Mouse (Mus musculus): Measurements from ENCODE around the gene Gtf2h3. TPM values are rescaled to one million over a fixed set of nuclear protein-coding genes. Genes with fewer than 3 reads are reported as not detected.
"Not testable (repeated sequence)": the region's sequence is repeated elsewhere in the genome, so short reads cannot be mapped to it uniquely, and the experiment has no call there.

The Gtf2h3 gene
- polyA plus RNA-seq, 1 experiment: 83.8 TPM

DNA sequence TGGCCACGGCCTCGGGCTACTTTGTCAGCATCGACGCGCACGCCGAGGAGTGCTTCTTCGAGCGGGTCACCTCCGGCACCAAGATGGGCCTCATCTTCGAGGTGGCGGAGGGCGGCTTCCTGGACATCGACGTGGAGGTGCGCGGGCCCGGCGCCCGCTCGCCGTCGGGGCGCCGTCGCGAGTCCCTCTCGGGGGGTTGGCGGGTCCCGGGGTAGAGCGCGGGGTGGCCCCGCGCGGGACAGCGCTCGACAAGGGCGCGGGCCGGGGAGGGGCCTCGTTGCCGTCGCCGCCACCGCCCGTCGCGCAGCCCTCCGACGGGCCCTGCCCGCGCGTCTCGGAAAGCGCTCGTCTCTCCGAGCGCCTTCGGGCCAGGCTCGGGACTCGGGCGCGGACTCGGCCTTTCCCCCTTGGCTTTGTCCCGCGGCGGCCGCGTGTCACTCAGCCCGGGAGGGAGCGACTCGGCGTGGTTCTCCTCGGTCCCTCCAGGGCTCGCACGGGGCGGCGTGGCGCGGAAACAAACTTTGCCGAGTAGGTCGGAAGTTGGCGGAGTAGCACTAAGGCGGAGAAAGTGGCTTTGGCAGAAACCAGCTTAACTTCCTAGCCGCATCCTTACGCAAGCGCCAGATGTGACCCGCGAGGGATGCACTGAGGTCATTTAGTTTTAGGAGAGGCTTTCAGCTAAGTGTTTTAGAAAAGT is 37.9 kb upstream of the Gtf2h3 start:
- TF ChIP-seq EP300 (IDR thresholded peaks at IDR 0.05; ENCODE audit: insufficient read depth, low read depth, low read length) (no peak), POLR2A (IDR thresholded peaks at IDR 0.05; ENCODE audit: insufficient read depth, low read length) (no peak), CTCF (IDR thresholded peaks at IDR 0.05; ENCODE audit: low read depth, low read length) (no peak)
- Histone ChIP-seq H3K27ac (ENCODE audit: insufficient read depth, low read length) (no peak overlapping the region), H3K9me3 (replicated peaks; ENCODE audit: control insufficient read depth, insufficient read depth, low read length, poor library complexity, severe bottlenecking) (no peaks in the 10 kb centered on the region), H3K27me3 (ENCODE audit: control insufficient read depth, insufficient read depth, low read length, poor library complexity, severe bottlenecking) (no peaks in the 10 kb centered on the region), H3K36me3 (ENCODE audit: control insufficient read depth, insufficient read depth, low read length, poor library complexity, severe bottlenecking) (peaks cover 36% of the 10 kb centered on the region), H3K4me3 (ENCODE audit: low read depth, low read length) (peak overlapping the region; percentile 98), H3K4me1 (ENCODE audit: control insufficient read depth, insufficient read depth, low read length) (peaks cover 4% of the 10 kb centered on the region), H3K9ac (ENCODE audit: low read depth, poor library complexity, severe bottlenecking) (peak overlapping the region; percentile 92)

DNA sequence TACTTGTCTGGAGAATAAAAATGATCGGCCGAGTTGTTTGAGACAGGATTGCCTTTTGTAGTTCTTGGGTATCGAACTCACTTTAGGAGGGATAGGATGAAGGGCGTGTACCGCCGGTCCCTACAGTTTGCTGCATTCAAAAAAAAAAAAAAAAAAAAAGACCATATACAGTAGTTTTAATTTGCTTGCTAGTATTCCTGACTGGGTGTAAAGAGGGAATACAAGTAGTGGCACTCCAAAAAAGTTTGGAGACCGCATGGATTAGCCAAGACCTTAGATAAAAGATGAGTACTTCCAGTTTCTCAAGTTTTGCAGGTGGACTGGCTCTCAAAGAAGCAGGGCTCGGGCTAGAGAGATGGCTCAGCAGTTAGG is 37.4 kb upstream of the Gtf2h3 start:
- Histone ChIP-seq H3K9me3 (replicated peaks; ENCODE audit: control insufficient read depth, insufficient read depth, low read length, poor library complexity, severe bottlenecking) (no peaks in the 10 kb centered on the region), H3K27ac (ENCODE audit: insufficient read depth, low read length) (no peak overlapping the region), H3K4me1 (ENCODE audit: control insufficient read depth, insufficient read depth, low read length) (peaks cover 4% of the 10 kb centered on the region), H3K9ac (ENCODE audit: low read depth, poor library complexity, severe bottlenecking) (peak overlapping the region; percentile 92), H3K4me3 (ENCODE audit: low read depth, low read length) (peak overlapping the region; percentile 98), H3K27me3 (ENCODE audit: control insufficient read depth, insufficient read depth, low read length, poor library complexity, severe bottlenecking) (no peaks in the 10 kb centered on the region), H3K36me3 (ENCODE audit: control insufficient read depth, insufficient read depth, low read length, poor library complexity, severe bottlenecking) (peaks cover 41% of the 10 kb centered on the region)
- TF ChIP-seq EP300 (IDR thresholded peaks at IDR 0.05; ENCODE audit: insufficient read depth, low read depth, low read length): no peak
- TF ChIP-seq POLR2A (IDR thresholded peaks at IDR 0.05; ENCODE audit: insufficient read depth, low read length): no peak
- TF ChIP-seq CTCF (IDR thresholded peaks at IDR 0.05; ENCODE audit: low read depth, low read length): no peak

DNA sequence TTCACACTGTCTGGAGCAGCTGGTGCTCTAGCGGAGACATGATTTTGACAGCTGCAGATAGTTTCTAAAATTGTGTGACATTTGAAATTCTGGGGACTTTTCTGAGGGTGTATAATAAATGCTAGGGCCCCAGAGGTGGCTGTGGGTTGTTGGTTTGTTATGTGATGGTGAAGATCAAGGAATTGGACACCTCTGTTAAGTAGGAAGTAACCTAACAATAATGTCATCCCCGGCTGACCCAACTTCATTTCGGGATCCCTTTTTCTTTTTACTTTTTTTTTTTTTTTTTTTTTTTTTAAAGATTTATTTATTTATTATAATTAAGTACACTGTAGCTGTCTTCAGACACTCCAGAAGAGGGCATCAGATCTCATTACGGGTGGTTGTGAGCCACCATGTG is 28.2 kb upstream of the Gtf2h3 start:
- H3K4me1 ChIP-seq (ENCODE audit: control insufficient read depth, insufficient read depth, low read length); H3K9ac ChIP-seq (ENCODE audit: low read depth, poor library complexity, severe bottlenecking); H3K4me3 ChIP-seq (ENCODE audit: low read depth, low read length); H3K27ac ChIP-seq (ENCODE audit: insufficient read depth, low read length); H3K9me3 ChIP-seq (replicated peaks; ENCODE audit: control insufficient read depth, insufficient read depth, low read length, poor library complexity, severe bottlenecking); H3K27me3 ChIP-seq (ENCODE audit: control insufficient read depth, insufficient read depth, low read length, poor library complexity, severe bottlenecking): not testable (repeated sequence)
- H3K36me3 ChIP-seq (ENCODE audit: control insufficient read depth, insufficient read depth, low read length, poor library complexity, severe bottlenecking): peaks cover 35% of the 10 kb centered on the region

DNA sequence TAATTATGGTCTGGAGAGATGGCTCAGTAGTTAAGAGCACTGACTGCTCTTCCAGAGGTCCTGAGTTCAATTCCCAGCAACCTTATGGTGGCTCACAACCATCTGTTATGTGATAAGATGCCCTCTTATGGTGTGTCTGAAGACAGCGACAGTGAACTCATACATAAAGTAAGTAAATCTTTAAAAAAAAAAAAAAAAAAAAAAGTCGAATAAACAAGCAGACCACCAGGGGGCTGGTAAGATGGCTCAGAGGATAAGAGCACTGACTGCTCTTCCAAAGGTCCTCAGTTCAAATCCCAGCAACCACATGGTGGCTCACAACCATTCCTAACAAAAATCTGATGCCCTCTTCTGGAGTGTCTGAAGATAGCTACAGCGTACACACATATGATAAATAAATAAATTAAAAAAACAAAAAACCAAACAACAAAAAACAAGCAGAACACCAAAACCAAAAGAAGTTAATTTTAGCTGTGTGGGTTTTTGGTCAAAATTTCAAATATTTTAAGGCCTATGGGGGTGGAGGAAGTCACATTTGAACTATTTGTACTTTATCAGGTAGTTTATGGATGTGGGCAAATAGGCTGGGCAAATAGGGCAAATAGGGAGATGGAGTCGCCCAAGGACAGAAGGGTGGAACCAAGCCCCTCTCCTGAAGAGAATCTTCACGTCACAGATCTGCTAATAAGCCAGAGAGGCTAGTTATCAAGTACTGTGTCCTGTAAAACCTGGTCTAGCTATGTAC is 27.4 kb upstream of the Gtf2h3 start:
- peaks cover 28% of the 10 kb centered on the region for H3K36me3 ChIP-seq (ENCODE audit: control insufficient read depth, insufficient read depth, low read length, poor library complexity, severe bottlenecking)
- peak overlapping the region; percentile 15 for H3K9ac ChIP-seq (ENCODE audit: low read depth, poor library complexity, severe bottlenecking)
- H3K4me3 ChIP-seq (ENCODE audit: low read depth, low read length): peak overlapping the region; percentile 45; the same call in 1 of the 2 replicates
- H3K27ac ChIP-seq (ENCODE audit: insufficient read depth, low read length): peak overlapping the region; percentile 42; the same call in 1 of the 2 replicates
- not testable (repeated sequence) for H3K4me1 ChIP-seq (ENCODE audit: control insufficient read depth, insufficient read depth, low read length); H3K27me3 ChIP-seq (ENCODE audit: control insufficient read depth, insufficient read depth, low read length, poor library complexity, severe bottlenecking); H3K9me3 ChIP-seq (replicated peaks; ENCODE audit: control insufficient read depth, insufficient read depth, low read length, poor library complexity, severe bottlenecking)

DNA sequence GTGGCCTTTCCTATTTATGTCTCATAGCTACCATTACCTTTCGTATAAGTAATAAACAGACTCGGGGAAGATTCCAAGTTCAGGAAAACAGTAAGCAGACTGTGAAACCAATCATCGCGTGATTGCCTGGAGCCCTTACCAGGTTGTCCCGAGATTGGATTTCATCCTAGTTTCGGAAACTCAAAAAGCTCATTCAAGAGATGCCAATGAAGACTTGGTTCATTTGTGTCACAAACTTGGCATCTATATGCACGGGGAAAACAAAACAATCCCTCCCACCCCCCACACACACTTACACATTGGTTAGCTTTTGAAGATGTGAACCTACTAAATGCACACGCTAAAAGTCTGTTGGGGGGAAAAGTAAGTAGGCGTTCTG is 26.9 kb upstream of the Gtf2h3 start:
- TF ChIP-seq EP300 (IDR thresholded peaks at IDR 0.05; ENCODE audit: insufficient read depth, low read depth, low read length) (no peak), POLR2A (IDR thresholded peaks at IDR 0.05; ENCODE audit: insufficient read depth, low read length) (no peak), CTCF (IDR thresholded peaks at IDR 0.05; ENCODE audit: low read depth, low read length) (no peak)
- Histone ChIP-seq H3K4me3 (ENCODE audit: low read depth, low read length) (no peak overlapping the region), H3K9ac (ENCODE audit: low read depth, poor library complexity, severe bottlenecking) (peak overlapping the region; percentile 15), H3K27ac (ENCODE audit: insufficient read depth, low read length) (peak overlapping the region; percentile 42; the same call in 1 of the 2 replicates), H3K4me1 (ENCODE audit: control insufficient read depth, insufficient read depth, low read length) (no peaks in the 10 kb centered on the region), H3K27me3 (ENCODE audit: control insufficient read depth, insufficient read depth, low read length, poor library complexity, severe bottlenecking) (no peaks in the 10 kb centered on the region), H3K36me3 (ENCODE audit: control insufficient read depth, insufficient read depth, low read length, poor library complexity, severe bottlenecking) (peaks cover 27% of the 10 kb centered on the region), H3K9me3 (replicated peaks; ENCODE audit: control insufficient read depth, insufficient read depth, low read length, poor library complexity, severe bottlenecking) (no peaks in the 10 kb centered on the region)

DNA sequence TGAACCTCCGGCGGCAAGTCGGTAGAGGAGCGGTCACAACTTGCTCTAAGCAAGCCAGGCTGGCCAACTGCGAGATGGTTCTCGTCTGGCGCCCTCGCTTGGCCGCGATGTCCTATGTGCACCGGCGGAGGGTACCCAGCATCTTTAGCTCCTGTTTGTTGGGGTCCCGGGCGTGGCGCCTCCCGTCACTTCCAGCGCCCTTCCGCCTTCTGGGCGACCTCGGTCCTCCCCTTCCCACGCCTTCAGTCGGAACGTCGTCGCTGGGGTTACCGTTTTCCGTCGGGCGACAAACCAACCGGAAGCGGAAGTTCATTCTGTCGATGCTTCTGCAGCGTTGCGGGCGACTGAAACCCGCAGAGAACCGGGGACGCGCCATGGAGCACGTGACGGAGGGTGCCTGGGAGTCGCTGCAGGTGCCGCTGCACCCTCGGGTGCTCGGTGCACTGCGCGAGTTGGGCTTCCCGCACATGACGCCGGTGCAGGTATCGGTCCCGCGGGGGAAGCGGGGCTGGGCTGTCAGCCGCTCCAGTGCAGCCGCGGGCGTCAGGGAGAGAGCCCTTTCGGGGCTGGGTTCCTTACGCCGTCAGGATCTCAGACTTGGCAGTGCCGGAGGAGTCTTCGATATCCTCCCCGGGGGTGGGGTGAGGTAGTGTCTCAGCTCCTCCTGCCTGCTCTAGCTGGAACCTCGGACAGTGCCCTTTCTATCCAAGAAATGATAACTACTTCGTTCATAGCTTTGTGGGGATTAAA is 26.2 kb upstream of the Gtf2h3 start, which contains the start of gene Ddx55:
Ddx55 (plus strand) TSS at position 307 of the 750 bp plus-strand sequence.
- peak; percentile 21 for TF ChIP-seq CTCF (IDR thresholded peaks at IDR 0.05; ENCODE audit: low read depth, low read length)
- TF ChIP-seq EP300 (IDR thresholded peaks at IDR 0.05; ENCODE audit: insufficient read depth, low read depth, low read length): no peak; the same call in 1 of the 2 replicates
- TF ChIP-seq POLR2A (IDR thresholded peaks at IDR 0.05; ENCODE audit: insufficient read depth, low read length): peak; percentile 10
- Histone ChIP-seq H3K9me3 (replicated peaks; ENCODE audit: control insufficient read depth, insufficient read depth, low read length, poor library complexity, severe bottlenecking) (no peaks in the 10 kb centered on the region), H3K36me3 (ENCODE audit: control insufficient read depth, insufficient read depth, low read length, poor library complexity, severe bottlenecking) (peaks cover 21% of the 10 kb centered on the region), H3K27ac (ENCODE audit: insufficient read depth, low read length) (peak within 1 kb of the TSS; percentile 42; the same call in 1 of the 2 replicates), H3K4me3 (ENCODE audit: low read depth, low read length) (peak within 1 kb of the TSS; percentile 77), H3K27me3 (ENCODE audit: control insufficient read depth, insufficient read depth, low read length, poor library complexity, severe bottlenecking) (no peaks in the 10 kb centered on the region), H3K4me1 (ENCODE audit: control insufficient read depth, insufficient read depth, low read length) (no peaks in the 10 kb centered on the region), H3K9ac (ENCODE audit: low read depth, poor library complexity, severe bottlenecking) (peak within 1 kb of the TSS; percentile 41)

Measured in ES-Bruce4 (cell line).